Mouse (Mus musculus) cerebellum, adult 9-11 months (tissue): Measurements from ENCODE around the gene Tmem164.
A peak's percentile ranks its signal among the peaks of the same experiment; 100 is the strongest.

Experiments used
- DNase-seq: peaks from one replicate; pipeline ENCODE4 v3.0.0; 2022

The Tmem164 gene

DNA sequence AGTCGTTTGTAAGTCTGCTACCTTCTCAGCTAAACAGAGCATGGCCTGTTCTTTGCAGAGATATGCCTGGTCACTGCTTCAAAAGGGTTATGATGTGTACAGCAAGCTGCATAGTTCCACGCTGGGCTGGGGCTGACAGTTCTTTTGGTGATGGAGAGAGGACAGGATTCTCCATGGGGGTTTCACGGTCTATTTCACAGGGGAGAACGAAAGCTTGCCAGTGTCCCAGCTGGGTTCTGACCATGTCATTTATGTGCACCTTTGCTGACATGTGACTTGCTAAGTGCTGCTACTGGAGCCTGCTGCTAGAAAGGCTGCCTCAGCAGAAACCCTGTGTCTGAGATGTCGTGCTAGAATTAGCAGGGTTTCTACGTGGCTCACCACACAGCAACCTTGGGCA, 74.3 kb downstream of the Tmem164 start:
- DNase-seq, result peak; percentile 58

DNA sequence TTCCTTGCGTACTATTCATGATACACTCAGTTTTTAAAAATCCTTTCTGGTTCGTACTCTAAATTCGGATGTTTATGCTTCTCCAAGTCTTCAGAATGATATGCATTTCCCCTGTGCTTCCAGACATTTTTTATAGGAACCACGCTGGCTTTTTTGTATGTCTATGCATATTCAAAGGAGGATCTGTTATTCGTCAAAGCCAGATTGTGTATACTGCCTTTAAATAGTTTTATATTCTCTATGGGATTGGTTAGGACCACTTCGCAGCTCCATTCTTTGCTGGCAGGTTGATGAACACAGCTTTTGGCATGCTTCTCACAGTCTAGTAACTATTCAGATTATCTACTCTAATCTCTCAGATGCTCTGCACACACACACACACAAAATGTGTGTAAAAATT, 79.2 kb downstream of the Tmem164 start:
- no peak for DNase-seq

DNA sequence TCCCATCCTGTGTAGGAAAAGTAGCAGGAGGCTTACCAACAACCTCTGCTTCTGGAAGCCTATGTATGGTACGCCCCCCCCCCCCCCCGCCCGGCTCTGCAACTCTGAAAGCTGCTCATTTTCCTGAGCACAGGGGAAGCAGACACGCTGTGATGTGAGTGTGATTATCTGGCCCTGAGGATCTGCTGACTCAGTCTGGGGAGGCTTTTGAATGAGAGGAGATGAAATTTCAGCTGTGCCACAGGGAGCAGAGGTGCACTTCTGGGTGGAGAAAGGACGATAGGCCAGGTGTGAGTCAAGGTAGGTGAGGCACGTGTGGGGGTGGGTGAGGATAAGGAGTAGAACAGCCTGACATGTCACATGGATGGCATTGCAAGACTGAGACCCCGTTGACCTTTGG, 82.1 kb downstream of the Tmem164 start:
- no peak for DNase-seq

DNA sequence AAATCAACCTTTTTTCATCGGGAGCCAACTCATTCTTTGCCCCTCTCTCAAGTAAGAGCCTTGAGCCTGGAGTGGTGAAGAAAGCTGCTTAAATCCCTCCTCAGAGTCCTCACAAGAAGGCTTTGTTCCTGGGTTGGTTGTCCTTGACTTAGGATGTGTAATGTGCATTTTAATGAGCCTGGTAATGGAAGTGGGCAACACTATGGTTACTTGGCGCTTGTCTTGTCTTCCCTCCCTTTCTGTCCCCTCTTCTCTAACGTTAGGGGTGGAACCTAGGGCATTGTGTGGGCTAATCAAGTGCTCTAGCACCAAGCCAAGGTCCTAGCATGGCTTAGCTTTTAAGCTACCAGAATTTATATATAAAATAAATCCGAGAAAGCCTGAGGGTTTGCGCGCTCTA, 88.5 kb downstream of the Tmem164 start:
- DNase-seq, result no peak

DNA sequence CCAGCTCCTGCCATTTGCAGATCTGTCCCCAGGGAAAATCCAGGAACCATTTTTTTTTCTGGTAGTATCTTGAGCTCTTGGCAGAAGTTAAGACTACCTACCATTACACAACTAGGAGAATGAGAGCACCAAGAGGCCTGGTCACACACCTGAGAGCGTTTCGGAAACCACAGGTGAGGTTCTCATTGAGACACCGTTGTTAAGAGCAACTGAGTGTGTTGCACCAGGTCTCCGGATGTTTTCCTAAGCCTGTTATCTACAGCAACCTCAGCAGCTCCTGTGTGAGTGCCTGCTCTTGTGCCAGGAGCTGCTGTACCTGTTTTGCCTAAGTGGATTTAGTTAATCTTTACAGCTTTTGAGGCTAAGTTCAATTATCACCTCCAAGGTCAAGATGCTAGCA, 92.5 kb downstream of the Tmem164 start:
- DNase-seq, result no peak

DNA sequence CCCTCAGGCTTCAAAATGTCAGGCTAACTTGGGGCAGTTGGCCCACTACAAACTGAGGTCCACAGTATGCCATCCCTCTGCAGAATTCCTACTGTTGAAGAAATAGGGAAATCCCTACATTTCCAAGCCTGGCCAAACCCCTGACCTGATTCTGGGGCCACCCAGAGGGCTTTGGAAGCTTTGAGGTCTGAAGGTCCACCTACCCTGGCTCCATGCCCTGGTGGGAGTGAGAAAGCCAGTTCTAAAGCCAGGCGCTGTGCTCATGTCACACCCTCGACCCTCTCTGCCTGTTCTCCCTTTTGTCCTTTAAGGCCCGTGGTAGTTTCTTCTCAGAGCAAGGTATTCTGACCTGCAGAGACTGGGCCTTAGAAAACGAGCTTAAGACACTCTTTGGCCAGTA, 94.9 kb downstream of the Tmem164 start:
- peak; percentile 25 for DNase-seq

DNA sequence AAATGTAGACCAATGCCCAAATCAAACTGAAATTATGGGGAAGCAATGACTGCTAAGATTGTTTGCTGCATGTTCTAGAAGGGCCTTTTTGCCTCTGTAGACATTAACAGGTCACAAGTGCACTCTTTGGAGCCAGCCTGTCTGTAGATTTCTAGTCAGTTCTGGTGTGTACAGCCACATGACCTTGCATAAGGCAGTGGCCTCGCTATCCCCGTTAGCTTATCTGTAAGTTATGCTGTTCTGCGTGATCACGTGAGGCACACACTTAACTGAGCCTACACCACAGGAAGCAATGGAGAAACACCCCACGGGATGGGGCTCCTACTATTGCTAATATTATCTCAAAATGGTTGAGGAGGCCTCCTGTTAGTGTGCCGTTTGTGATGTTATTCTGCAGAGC, 97.4 kb downstream of the Tmem164 start:
- no peak for DNase-seq

DNA sequence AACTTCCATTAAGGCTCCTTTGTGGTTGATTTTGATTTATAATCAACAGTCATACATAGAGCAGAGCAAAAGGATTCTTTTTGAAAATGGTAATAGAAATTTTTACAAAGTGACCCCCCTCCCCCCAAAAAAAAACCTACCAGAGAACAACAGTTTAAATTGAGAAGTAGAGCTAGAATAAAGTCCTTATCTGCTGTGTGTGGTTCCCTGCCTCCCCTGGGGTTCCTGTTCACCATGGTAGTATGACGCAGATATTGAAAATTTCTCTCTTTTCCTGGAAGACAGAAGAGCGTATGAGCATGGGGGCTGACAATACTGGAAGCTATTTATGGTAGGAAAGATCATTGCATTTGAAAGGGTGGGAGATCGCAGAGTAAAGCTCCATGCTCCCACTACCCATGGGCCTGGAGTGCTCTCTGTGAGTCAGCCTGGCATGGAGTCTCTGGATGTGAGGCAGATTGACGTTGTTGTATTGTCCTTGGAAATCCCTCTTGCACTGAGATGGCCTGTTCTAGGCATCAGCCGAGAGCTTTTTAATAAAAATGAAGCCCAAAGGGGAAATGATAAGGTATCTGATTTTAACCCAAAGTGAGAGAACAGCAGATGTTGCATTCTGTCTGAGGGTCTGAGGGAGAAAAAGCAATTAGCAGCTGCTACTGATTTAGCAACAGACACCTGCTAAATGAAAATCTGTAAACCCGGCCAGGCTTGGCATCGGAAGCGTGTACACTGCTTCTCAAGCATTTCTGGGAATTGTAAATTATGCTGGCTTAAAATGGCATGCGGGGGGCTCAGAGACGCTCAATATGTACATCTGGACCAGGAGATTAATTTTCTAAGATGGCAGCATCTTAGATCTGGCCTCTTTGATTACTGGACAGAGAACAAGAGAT, 105.2 kb downstream of the Tmem164 start:
- no peak for DNase-seq

DNA sequence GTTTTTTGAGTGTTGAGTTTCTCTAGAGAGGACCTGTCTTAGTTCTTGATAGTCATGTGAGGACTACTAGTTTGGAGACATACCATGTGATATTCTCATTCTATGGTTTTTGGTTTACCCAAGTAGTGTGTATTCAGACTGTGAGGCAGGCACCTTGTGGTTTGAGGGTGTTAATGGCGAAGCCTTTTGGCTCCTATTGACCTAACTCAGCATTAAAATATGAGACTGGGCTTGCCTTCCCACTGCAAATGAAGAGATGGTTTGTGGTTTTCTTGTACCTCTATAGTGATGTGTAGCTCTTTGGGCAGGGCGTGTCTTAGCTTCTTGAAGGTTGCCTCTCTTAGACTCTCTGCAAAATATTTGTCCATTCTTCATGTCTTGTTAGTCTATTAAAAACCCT, 111.0 kb downstream of the Tmem164 start:
- DNase-seq, result no peak

DNA sequence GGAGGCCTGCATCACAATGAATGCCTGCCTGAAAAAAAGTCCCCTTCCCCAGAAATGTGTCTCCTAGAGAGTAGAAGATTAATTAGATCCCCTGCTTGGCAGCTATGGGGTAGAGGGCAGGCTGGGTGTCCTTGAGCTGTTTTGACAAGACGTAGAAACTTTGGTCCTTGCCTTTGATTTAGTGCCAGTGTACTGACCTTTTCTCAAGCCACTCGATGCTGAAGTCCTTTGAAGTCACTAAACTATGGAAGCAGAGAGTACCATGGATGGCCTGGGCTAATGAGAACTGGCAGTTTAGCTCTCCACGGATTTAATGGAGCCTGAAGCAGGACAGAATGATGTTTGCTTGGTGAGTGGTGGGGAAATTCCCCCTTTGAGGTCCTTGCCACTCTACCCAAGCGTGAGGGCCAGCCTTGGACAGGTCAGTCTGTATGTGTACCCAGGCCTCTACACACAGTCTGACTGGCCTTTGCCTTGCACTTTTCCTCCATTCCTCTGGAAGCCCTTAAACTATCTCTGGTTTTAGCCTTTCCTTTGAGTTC, 112.9 kb downstream of the Tmem164 start:
- DNase-seq, result no peak

DNA sequence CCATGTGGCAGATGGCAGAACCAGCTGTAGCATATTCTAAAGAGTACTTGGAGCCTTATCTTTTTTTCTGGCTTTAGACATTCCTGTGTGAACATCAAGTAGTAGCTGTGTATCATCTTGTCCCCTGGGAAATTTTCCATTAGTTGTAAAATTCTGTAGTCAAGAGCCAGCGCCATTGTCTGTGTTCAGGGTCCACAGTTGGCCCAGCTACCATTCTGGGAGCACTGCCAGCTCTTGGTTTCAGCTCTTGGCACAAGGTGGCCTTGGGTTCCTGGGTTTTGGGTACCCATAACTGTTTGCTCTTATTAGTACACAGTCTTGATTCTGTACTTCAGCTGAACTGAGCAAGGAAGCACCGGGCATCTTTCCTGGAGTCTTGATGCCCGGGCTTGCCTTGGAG, 123.4 kb downstream of the Tmem164 start:
- DNase-seq, result peak; percentile 67

DNA sequence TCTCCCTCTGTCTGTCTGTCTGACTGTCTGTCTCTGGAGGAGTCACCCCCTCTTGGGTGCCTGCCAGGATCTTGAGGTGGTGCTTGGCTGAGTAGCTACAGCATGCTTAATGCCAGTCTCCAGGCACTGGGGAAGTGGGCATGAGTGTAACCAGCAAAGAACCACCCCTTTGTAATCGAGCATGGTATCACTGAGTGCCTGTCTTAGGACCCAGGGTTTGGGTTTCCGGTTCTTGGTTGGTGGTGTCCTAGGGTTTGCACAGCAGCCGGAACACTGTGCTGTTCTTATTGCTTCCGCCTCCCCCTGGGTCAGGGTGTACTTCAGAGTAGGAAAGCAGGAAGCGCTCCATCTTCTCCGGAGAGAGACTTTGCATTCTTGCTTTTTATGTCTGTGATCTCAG, 124.9 kb downstream of the Tmem164 start:
- no peak for DNase-seq

DNA sequence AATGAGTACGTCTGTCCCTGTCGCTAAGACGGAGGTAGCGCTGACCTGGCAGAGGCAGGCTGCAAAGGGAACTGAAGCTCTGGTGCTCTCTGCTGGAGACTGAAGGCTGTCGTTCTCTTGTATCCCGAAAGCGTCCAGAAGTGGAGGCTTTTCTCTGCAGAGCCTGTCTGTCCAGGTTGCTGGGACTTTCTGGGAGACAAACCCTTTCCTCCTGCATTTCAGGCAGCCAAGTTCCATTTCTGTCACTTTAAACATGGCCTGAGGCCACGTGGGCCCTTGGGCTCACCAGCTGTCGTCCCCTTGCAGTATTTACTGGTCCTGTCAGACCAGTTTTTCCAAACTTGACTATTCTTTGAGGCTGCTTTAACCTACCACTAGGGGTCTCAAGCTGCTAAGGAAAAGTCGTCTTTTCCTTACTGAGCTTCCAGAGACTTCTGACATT, 125.4 kb downstream of the Tmem164 start:
- peak; percentile 61 for DNase-seq

DNA sequence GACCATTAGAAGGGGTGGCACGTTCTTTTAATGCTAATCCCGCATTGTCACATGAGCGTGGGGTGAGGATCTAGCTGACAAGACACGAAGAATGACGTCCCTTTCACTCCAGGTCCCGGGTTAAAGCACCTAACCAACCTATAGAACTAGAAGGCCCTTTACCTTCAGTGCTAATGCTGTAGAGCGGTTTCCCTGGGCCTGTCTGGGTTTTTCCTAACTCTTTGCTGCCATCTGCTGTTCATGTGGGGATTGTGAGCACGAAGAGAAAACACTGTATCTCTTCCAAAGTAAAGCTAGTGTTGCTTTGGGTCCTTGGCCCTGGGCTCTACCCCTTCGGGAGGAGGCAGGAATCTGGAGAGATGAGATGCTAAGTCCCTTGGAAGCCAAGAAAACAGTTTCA, 127.2 kb downstream of the Tmem164 start:
- DNase-seq, result peak; percentile 51

DNA sequence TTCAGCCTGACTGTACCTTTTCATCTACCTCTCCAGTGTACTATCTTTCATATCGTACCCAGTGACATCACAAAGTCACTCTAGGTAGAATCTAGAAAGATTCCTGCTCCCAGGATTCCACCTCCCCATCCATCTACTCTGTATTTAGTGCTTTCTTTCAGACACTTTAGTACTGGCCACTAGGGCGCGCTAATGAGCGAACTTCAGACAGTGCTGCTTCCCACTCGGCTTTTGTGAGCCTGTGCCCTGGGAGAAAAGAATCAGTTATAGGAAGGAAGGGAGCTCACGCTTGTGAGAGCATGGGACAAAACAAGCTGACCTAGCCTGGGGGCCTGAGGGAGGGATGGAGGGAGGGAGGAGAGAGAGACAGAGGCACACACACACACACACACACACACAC, 131.9 kb downstream of the Tmem164 start:
- no peak for DNase-seq

DNA sequence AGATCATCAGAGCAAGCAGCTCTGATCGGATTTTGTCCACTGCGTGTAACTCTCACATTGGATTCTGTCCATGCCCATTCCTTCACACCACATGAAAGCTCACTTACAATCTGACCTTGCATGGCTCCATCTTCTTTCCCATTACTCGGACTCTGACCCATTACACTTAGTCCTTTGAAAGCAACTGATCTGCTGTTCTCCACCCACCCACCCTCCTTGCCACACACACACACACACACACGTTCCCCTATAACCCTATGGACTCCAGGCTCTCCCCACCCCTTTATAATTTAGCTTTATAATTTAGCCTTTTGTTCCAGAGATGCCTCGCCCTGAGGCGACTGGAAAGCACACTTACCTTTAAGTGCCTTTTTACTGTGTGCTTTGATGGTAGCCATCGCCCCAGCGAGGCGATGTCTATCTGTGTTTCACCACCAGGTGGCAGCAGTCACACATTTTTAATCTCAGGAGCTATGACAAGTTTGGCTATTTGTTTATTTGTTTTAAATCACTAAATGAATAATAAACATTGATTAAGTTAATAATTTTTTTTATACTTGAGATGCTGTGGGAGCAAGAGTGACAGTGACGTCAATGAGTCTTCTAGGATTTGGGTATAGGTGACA, 137.0 kb downstream of the Tmem164 start:
- DNase-seq, result no peak

DNA sequence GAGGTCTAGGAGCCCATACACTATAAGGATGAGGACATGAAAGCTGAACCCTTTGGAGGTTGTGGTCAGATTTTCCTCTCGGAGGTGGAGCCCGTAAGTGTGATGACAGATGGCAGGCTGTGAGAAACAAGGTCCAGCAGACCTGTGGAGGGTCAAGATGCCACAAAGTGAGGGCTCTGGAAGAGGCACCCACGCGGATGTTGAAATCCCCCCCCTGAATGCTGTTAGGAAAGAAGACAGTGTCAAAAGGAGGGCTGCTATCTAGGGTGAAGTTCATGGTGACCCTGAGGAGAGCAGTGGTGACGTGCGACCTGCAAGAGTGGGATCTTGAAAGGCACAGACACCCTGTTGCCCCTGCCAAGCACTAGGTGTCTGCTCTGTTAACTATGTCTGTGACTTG, 140.0 kb downstream of the Tmem164 start:
- DNase-seq, result no peak

DNA sequence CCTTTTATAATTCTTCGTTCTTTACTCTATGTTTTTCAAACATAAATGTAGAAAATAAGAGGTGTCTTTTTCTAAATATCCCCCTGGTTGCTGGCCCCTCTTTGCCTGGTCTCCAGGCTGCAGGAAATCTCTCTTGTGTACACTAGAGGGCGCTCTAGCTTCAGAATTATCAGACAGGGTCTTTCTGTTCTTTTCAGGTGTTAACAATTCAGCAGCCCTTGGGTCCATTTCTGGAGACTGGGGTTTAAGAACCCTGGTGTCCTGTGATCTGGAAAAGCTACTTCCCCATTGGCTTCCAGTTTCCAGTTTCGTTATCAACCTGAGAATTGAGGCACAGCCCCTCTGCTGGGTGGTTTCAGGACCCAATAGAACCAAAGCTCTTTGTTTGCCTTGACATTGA, 140.6 kb downstream of the Tmem164 start:
- DNase-seq, result no peak

DNA sequence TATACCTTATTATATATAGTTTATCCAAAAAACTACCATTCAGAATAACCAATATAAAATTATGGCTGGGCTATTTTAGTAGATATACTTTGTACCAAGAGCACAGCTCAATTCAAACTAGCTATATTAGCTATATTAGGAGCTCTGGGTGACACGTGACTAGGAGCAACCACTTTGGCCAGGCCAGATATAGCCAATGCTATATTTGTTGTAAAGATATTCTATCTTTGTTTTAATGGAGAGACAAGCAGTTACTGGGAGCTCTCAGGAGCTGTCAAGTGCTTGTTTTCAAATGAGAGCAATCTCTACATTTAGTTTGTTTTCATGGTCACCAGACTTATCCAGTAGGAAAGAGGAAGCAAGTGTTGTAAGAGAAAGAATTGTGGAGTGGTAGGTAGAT, 144.1 kb downstream of the Tmem164 start:
- DNase-seq, result no peak

DNA sequence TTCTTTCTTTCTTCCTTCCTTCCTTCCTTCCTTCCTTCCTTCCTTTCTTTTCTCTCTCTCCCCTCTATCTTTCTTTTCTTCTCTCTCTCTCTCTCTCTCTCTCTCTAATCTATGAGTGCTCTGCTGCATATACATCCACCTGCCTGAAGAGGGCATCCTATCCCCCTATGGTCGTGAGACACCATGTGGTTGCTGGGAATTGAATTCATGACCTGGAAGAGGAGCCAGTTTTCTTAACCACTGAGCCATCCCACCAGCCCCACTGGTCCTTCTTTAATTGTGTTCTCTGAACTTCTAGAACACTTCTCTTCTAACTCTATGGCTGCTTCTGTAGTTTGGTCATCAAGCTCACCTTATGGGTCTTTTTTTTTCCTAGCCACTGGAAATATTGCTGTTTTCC, 146.4 kb downstream of the Tmem164 start:
- no peak for DNase-seq

DNA sequence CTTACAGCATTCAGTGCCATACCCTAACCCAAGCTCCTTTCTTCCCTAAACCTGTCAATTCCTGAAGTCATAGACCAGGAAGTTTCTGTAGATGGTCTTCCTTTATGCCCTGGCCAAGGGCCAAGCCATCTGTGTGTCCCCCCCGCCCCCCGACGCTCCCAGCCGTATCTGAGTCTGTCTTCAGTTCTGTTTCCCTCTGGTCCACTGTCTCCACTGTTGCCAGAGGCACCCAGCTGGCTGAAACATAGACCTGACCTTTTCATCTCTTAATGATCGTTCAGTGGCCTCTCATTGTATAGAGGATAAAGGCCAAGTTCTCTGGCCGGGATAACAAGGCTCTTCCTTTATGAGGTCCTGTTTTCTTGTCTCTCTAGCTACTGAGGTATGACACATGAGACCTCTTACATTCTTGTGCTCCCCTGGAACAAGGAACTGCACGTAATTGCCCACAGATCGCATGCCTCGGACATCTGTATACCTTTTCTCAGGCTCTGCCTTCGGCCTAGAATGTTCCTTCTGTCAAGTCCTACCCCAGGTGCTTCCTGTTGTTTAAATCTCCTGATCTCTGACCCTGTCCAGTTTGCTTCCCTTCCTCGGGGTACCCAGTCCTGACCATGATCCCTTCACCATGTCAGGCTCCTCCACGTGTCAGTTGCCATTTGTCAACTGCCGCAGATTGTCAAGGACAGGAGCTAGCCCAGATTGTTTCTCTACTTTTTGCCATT, 147.1 kb downstream of the Tmem164 start:
- DNase-seq, result no peak

DNA sequence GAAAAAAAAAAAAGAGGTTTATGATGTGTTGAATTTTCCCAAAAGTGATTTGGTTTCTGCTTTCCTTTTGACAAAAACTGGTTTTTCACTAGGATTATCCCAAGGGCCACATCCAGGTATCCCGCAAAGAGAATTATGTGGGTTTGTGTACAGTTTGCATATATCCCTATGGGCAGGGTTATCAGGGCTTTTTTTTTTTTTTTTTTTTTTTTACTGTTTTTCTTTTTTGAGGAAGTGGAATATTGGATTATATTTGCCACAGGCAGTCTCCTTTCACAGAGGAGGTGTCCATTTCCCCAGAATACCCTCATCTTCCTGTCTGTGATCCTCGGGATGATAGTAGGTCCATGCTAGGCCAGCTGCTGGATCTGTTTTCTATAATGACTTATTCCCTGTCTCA, 148.1 kb downstream of the Tmem164 start:
- no peak for DNase-seq

DNA sequence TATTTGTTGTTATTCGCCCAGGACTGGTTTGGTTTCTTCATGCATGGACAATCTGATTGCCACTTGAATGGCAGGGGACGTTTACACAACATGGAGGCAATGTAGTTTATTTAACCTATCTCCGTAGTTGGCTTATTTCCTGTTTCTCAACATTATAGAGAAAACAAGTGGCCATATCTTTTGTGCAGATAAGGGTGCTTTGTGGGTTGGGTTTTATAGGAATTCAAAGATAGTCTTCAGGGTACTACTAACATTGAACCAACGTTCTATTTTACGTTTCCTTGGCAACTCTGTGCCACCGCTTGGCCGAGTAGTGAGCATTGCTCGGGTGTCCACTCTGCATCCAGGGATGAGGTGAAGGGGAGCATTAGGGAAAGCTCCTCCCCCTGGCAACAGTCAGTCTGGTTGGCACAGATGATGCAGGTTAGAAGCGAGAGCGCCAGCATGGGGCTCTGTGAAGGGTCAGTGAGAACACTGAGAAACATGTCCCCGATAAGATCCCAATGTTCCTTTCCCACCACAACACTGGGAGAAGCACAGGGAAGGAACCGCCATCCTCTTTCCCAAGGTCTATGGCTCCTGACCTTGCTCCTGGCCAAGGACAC, 148.8 kb downstream of the Tmem164 start:
- no peak for DNase-seq
